Mouse (Mus musculus): ENCODE measurements around the gene Bad. TPM values are rescaled to one million over a fixed set of nuclear protein-coding genes. Genes with fewer than 3 reads are reported as not detected.
A peak's percentile ranks its signal among the peaks of the same experiment; 100 is the strongest.

Gene Bad
- polyA plus RNA-seq, 1 experiment from 2014 or later: 84.5 TPM

GRCm38 (mm10) chr19:6932018-6932417 lies 9.6 kb upstream of the Bad start:
- WGBS: 39% methylated on average over 1 of the region's 1 CpGs
- DNase-seq (ENCODE audit: low spot score) (no peak), ATAC-seq (ENCODE audit: low FRiP score) (no peak)
- Histone ChIP-seq H3K9ac (no peak overlapping the region), H3K4me2 (replicated peaks) (no peak overlapping the region), H3K4me1 (replicated peaks; ENCODE audit: control insufficient read depth, insufficient read depth, low read length) (peaks cover 15% of the 10 kb centered on the region; the same call in 1 of the 2 replicates), H3K9me3 (ENCODE audit: control insufficient read depth, low read length) (no peaks in the 10 kb centered on the region), H3K36me3 (replicated peaks; ENCODE audit: control insufficient read depth, insufficient read depth) (no peaks in the 10 kb centered on the region), H3K27me3 (ENCODE audit: control insufficient read depth, insufficient read depth, low read length) (peaks cover 90% of the 10 kb centered on the region), H3K27ac (no peak overlapping the region), H3K4me3 (replicated peaks; ENCODE audit: low read length) (no peak overlapping the region)

GRCm38 (mm10) chr19:6933102-6933435 lies 8.6 kb upstream of the Bad start:
- H3K27ac ChIP-seq: no peak overlapping the region
- H3K4me2 ChIP-seq (replicated peaks): peak overlapping the region; percentile 78
- ATAC-seq (ENCODE audit: low FRiP score) (no peak), DNase-seq (ENCODE audit: low spot score) (no peak)
- 0 out of 2 replicates have a peak, but pooled peaks cover 15% of the 10 kb centered on the region for H3K4me1 ChIP-seq (replicated peaks; ENCODE audit: control insufficient read depth, insufficient read depth, low read length)
- no peaks in the 10 kb centered on the region for H3K36me3 ChIP-seq (replicated peaks; ENCODE audit: control insufficient read depth, insufficient read depth)
- peak overlapping the region; percentile 62 for H3K9ac ChIP-seq
- peaks cover 79% of the 10 kb centered on the region for H3K27me3 ChIP-seq (ENCODE audit: control insufficient read depth, insufficient read depth, low read length)
- no peaks in the 10 kb centered on the region for H3K9me3 ChIP-seq (ENCODE audit: control insufficient read depth, low read length)
- H3K4me3 ChIP-seq (replicated peaks; ENCODE audit: low read length): peak overlapping the region; percentile 41
- WGBS: 19% methylated on average over 4 of the region's 4 CpGs

GRCm38 (mm10) chr19:6933436-6934194 lies 8.0 kb upstream of the Bad start:
- peak overlapping the region; percentile 41 for H3K4me3 ChIP-seq (replicated peaks; ENCODE audit: low read length)
- 0 out of 2 replicates have a peak, but pooled peaks cover 15% of the 10 kb centered on the region for H3K4me1 ChIP-seq (replicated peaks; ENCODE audit: control insufficient read depth, insufficient read depth, low read length)
- no peaks in the 10 kb centered on the region for H3K9me3 ChIP-seq (ENCODE audit: control insufficient read depth, low read length)
- 0 out of 2 replicates have a peak, but pooled peaks cover 3% of the 10 kb centered on the region for H3K36me3 ChIP-seq (replicated peaks; ENCODE audit: control insufficient read depth, insufficient read depth)
- peak overlapping the region; percentile 78 for H3K4me2 ChIP-seq (replicated peaks)
- ATAC-seq (ENCODE audit: low FRiP score): peak; percentile 51
- 3% methylated on average over 58 of the region's 58 CpGs for WGBS
- H3K9ac ChIP-seq: peak overlapping the region; percentile 62
- DNase-seq (ENCODE audit: low spot score): no peak
- H3K27me3 ChIP-seq (ENCODE audit: control insufficient read depth, insufficient read depth, low read length): peaks cover 74% of the 10 kb centered on the region
- no peak overlapping the region for H3K27ac ChIP-seq

GRCm38 (mm10) chr19:6934195-6934977 lies 7.3 kb upstream of the Bad start, which contains the start of gene Kcnk4:
Kcnk4 (minus strand) TSS chr19:6934515.
- no peaks in the 10 kb centered on the region for H3K9me3 ChIP-seq (ENCODE audit: control insufficient read depth, low read length)
- H3K4me1 ChIP-seq (replicated peaks; ENCODE audit: control insufficient read depth, insufficient read depth, low read length): peaks cover 22% of the 10 kb centered on the region
- H3K27ac ChIP-seq: no peak within 1 kb of the TSS
- ATAC-seq (ENCODE audit: low FRiP score) (no peak), DNase-seq (ENCODE audit: low spot score) (no peak)
- peak within 1 kb of the TSS; percentile 62 for H3K9ac ChIP-seq
- peaks cover 66% of the 10 kb centered on the region for H3K27me3 ChIP-seq (ENCODE audit: control insufficient read depth, insufficient read depth, low read length)
- H3K4me2 ChIP-seq (replicated peaks): peak within 1 kb of the TSS; percentile 78
- H3K4me3 ChIP-seq (replicated peaks; ENCODE audit: low read length): peak within 1 kb of the TSS; percentile 41
- 12% methylated on average over 23 of the region's 23 CpGs for WGBS
- H3K36me3 ChIP-seq (replicated peaks; ENCODE audit: control insufficient read depth, insufficient read depth): 0 out of 2 replicates have a peak, but pooled peaks cover 7% of the 10 kb centered on the region

- 0 out of 2 replicates have a peak, but pooled peaks cover 7% of the 10 kb centered on the region for H3K36me3 ChIP-seq (replicated peaks; ENCODE audit: control insufficient read depth, insufficient read depth)
- WGBS: 26% methylated on average over 3 of the region's 3 CpGs
- no peak overlapping the region for H3K27ac ChIP-seq
- H3K27me3 ChIP-seq (ENCODE audit: control insufficient read depth, insufficient read depth, low read length): peaks cover 51% of the 10 kb centered on the region
- DNase-seq (ENCODE audit: low spot score) (no peak), ATAC-seq (ENCODE audit: low FRiP score) (no peak)
- H3K9me3 ChIP-seq (ENCODE audit: control insufficient read depth, low read length): no peaks in the 10 kb centered on the region
- no peak overlapping the region for H3K9ac ChIP-seq
- H3K4me1 ChIP-seq (replicated peaks; ENCODE audit: control insufficient read depth, insufficient read depth, low read length): peaks cover 38% of the 10 kb centered on the region
- H3K4me3 ChIP-seq (replicated peaks; ENCODE audit: low read length): no peak overlapping the region
- H3K4me2 ChIP-seq (replicated peaks): no peak overlapping the region
These were observed 5.4 kb upstream of the Bad start for GRCm38 (mm10) chr19:6936299-6936698.

- no peak overlapping the region for H3K4me3 ChIP-seq (replicated peaks; ENCODE audit: low read length)
- ATAC-seq (ENCODE audit: low FRiP score) (no peak), DNase-seq (ENCODE audit: low spot score) (no peak)
- H3K27me3 ChIP-seq (ENCODE audit: control insufficient read depth, insufficient read depth, low read length): peaks cover 36% of the 10 kb centered on the region
- no peak overlapping the region for H3K9ac ChIP-seq
- 78% methylated on average over 16 of the region's 16 CpGs for WGBS
- no peak overlapping the region for H3K27ac ChIP-seq
- 0 out of 2 replicates have a peak, but pooled peaks cover 7% of the 10 kb centered on the region for H3K36me3 ChIP-seq (replicated peaks; ENCODE audit: control insufficient read depth, insufficient read depth)
- H3K9me3 ChIP-seq (ENCODE audit: control insufficient read depth, low read length): no peaks in the 10 kb centered on the region
- H3K4me2 ChIP-seq (replicated peaks): no peak overlapping the region
- H3K4me1 ChIP-seq (replicated peaks; ENCODE audit: control insufficient read depth, insufficient read depth, low read length): peaks cover 41% of the 10 kb centered on the region
These were observed 3.9 kb upstream of the Bad start for GRCm38 (mm10) chr19:6937541-6938465.

- WGBS: 91% methylated on average over 20 of the region's 20 CpGs
- no peak for ATAC-seq (ENCODE audit: low FRiP score)
- no peak overlapping the region for H3K27ac ChIP-seq
These were observed 2.3 kb upstream of the Bad start for GRCm38 (mm10) chr19:6939106-6940002.

More at GRCm38 (mm10) chr19:6939106-6940002, 2.3 kb upstream of the Bad start:
- H3K9me3 ChIP-seq (ENCODE audit: control insufficient read depth, low read length): no peaks in the 10 kb centered on the region
- peaks cover 34% of the 10 kb centered on the region for H3K4me1 ChIP-seq (replicated peaks; ENCODE audit: control insufficient read depth, insufficient read depth, low read length)
- 0 out of 2 replicates have a peak, but pooled peaks cover 7% of the 10 kb centered on the region for H3K36me3 ChIP-seq (replicated peaks; ENCODE audit: control insufficient read depth, insufficient read depth)
- peaks cover 20% of the 10 kb centered on the region for H3K27me3 ChIP-seq (ENCODE audit: control insufficient read depth, insufficient read depth, low read length)
- peak overlapping the region; percentile 83 for H3K9ac ChIP-seq
- H3K4me2 ChIP-seq (replicated peaks): peak overlapping the region; percentile 100
- no peak for DNase-seq (ENCODE audit: low spot score)
- H3K4me3 ChIP-seq (replicated peaks; ENCODE audit: low read length): no peak overlapping the region

All from hindbrain, embryonic 14.5 days (tissue).